Mouse (Mus musculus): ENCODE measurements around the gene Iscu. TPM values are rescaled to one million over a fixed set of nuclear protein-coding genes. Genes with fewer than 3 reads are reported as not detected.

The Iscu gene
- polyA plus RNA-seq, 1 experiment from 2014 or later = 111 TPM

DNA sequence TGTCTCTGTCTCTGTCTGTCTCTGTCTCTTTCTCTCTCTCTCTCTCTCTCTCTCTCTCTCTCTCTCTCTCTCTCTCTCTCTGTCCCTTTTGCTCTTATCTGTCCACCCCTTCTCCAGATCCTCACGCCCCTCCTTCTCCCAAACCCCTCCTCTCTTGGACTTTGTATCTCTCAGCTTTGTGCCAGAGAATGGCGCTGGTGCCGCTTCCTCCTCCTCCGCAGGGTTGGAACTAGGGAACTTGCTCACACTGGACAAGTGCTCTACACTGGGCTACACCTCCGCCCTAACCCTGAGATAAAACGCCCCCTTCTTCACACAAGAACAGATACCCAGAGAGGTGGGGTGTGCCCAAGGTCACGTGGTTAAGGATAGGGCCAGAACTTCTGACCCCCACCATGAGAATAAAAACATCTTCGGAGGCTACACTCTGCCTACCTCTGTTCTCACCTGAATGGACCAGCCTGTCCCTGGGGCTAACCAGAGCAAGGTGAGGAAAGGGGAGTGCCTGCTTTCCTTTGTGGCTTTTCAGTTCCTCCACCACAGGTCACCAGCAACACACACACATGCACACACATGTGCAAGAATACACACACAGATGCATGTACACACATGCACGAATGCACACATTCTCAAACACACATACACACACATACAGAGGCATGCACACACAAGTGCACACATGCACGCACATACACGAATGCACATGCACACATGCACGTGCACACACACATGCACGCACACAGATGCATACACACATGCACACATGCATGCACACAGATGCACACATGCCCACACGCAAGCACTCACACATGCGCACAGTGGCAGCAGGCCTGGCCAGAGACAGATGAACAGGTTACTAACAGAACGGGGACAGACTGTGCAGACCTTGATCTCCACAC lies 18.9 kb downstream of the Iscu start:
- H3K27ac ChIP-seq = no peak overlapping the region
- 0 out of 2 replicates have a peak, but pooled peaks cover 4% of the 10 kb centered on the region for H3K36me3 ChIP-seq
- peaks cover 30% of the 10 kb centered on the region for H3K4me1 ChIP-seq
- no peaks in the 10 kb centered on the region for H3K27me3 ChIP-seq (replicated peaks)
- no peak overlapping the region for H3K4me2 ChIP-seq
- H3K9ac ChIP-seq = no peak overlapping the region
- H3K4me3 ChIP-seq (replicated peaks) = no peak overlapping the region
- ATAC-seq (ENCODE audit: insufficient read depth, low FRiP score, low read depth) = no peak
- no peaks in the 10 kb centered on the region for H3K9me3 ChIP-seq
- WGBS = 76% methylated on average over 16 of the region's 16 CpGs

- Histone ChIP-seq H3K4me3 (replicated peaks) (peak overlapping the region; percentile 44), H3K9ac (no peak overlapping the region), H3K27ac (peak overlapping the region; percentile 60), H3K4me1 (peaks cover 35% of the 10 kb centered on the region), H3K36me3 (0 out of 2 replicates have a peak, but pooled peaks cover 4% of the 10 kb centered on the region), H3K9me3 (no peaks in the 10 kb centered on the region), H3K4me2 (peak overlapping the region; percentile 51), H3K27me3 (replicated peaks) (no peaks in the 10 kb centered on the region)
- no peak for ATAC-seq (ENCODE audit: insufficient read depth, low FRiP score, low read depth)
- WGBS = 6% methylated on average over 13 of the region's 13 CpGs
Observed at GRCm38 (mm10) chr5:113796401-113797148, 24.0 kb downstream of the Iscu start.

GRCm38 (mm10) chr5:113797149-113797882 lies 24.8 kb downstream of the Iscu start:
- peak overlapping the region; percentile 51 for H3K4me2 ChIP-seq
- H3K9ac ChIP-seq = no peak overlapping the region
- H3K4me1 ChIP-seq = peaks cover 31% of the 10 kb centered on the region
- 0 out of 2 replicates have a peak, but pooled peaks cover 4% of the 10 kb centered on the region for H3K36me3 ChIP-seq
- H3K27ac ChIP-seq = peak overlapping the region; percentile 60
- H3K27me3 ChIP-seq (replicated peaks) = no peaks in the 10 kb centered on the region
- no peak for ATAC-seq (ENCODE audit: insufficient read depth, low FRiP score, low read depth)
- H3K4me3 ChIP-seq (replicated peaks) = peak overlapping the region; percentile 44
- H3K9me3 ChIP-seq = no peaks in the 10 kb centered on the region
- 18% methylated on average over 19 of the region's 19 CpGs for WGBS

DNA sequence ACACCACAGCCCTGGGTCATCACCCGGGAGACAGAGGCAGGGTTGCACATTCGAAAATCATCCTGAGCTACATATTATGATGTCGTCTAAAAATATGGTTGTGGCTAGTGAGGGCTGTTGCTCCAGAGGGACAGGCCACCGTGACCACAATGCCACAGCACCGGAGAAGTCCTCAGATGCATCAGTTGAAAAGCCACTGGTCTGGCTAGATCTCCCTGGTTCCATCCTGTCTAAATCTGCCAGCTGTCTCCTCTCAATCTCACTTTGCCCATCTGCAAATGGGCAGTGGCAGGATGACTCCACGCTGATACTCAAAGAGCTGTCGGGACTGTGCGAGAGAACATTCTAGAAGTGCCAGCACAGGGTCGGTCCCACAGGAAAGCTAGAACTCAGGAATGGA lies 26.0 kb downstream of the Iscu start:
- WGBS = 61% methylated on average over 9 of the region's 9 CpGs
- H3K9ac ChIP-seq = no peak overlapping the region
- no peaks in the 10 kb centered on the region for H3K9me3 ChIP-seq
- 0 out of 2 replicates have a peak, but pooled peaks cover 4% of the 10 kb centered on the region for H3K36me3 ChIP-seq
- ATAC-seq (ENCODE audit: insufficient read depth, low FRiP score, low read depth) = no peak
- H3K27me3 ChIP-seq (replicated peaks) = no peaks in the 10 kb centered on the region
- H3K27ac ChIP-seq = no peak overlapping the region
- H3K4me2 ChIP-seq = peak overlapping the region; percentile 51
- peak overlapping the region; percentile 44 for H3K4me3 ChIP-seq (replicated peaks)
- peaks cover 31% of the 10 kb centered on the region for H3K4me1 ChIP-seq

DNA sequence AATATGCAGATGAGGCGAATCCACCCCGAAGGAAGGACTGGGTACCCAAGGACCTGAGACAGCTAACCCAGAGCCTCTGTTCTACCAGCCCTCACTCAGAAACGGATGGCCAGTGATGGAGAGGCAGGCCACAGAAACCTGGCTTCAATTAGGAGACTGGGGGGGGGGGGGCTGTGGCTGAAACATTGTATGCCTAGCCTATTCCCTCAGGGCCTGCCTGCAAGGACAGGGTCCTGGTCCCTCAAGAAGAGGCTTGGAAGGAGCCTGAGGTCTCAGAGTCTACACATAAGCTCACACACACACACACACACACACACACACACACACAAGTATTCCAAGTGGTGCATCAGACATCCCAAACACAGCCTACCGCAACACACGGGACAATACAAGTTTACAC lies 27.1 kb downstream of the Iscu start:
- H3K9me3 ChIP-seq = no peaks in the 10 kb centered on the region
- WGBS = 40% methylated on average over 5 of the region's 5 CpGs
- no peaks in the 10 kb centered on the region for H3K27me3 ChIP-seq (replicated peaks)
- 0 out of 2 replicates have a peak, but pooled peaks cover 3% of the 10 kb centered on the region for H3K36me3 ChIP-seq
- H3K4me2 ChIP-seq = peak overlapping the region; percentile 51
- peak overlapping the region; percentile 44 for H3K4me3 ChIP-seq (replicated peaks)
- ATAC-seq (ENCODE audit: insufficient read depth, low FRiP score, low read depth) = no peak
- 0 out of 2 replicates have a peak overlapping the region, but pooled peaks have one; percentile 10 for H3K9ac ChIP-seq
- H3K4me1 ChIP-seq = peaks cover 31% of the 10 kb centered on the region
- peak overlapping the region; percentile 77 for H3K27ac ChIP-seq

DNA sequence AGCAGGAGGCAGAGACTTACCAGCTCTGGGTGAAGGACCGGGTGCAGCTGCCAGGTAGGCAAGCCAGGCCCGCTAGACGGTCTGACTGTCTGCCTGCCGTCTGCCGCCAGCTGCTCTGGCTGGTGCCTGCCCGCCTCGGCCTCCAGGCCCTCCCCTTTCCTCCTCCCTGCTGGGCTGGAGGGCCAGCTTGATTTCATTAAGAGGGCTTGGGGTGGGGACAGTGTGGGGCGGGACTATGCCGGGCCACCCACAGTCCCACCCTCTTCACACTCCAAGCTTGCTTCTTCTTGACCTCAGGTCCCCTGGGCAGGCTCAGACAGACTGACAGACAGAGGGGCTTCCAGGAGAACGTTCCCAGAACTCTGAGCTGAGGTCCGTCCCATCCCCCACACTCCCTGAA lies 27.7 kb downstream of the Iscu start, which contains the start of gene Tmem119:
Gene Tmem119 (minus strand): TSS at position 237 of the 400 bp plus-strand sequence.
- H3K36me3 ChIP-seq = no peaks in the 10 kb centered on the region
- H3K4me1 ChIP-seq = peaks cover 31% of the 10 kb centered on the region
- peak within 1 kb of the TSS; percentile 10; the same call in 1 of the 2 replicates for H3K9ac ChIP-seq
- H3K27ac ChIP-seq = peak within 1 kb of the TSS; percentile 77
- no peaks in the 10 kb centered on the region for H3K9me3 ChIP-seq
- WGBS = 3% methylated on average over 11 of the region's 11 CpGs
- ATAC-seq (ENCODE audit: insufficient read depth, low FRiP score, low read depth) = peak; percentile 82
- H3K27me3 ChIP-seq (replicated peaks) = no peaks in the 10 kb centered on the region
- peak within 1 kb of the TSS; percentile 51 for H3K4me2 ChIP-seq
- H3K4me3 ChIP-seq (replicated peaks) = peak within 1 kb of the TSS; percentile 44

GRCm38 (mm10) chr5:113804395-113804966 lies 31.9 kb downstream of the Iscu start:
- Histone ChIP-seq H3K36me3 (no peaks in the 10 kb centered on the region), H3K4me2 (no peak overlapping the region), H3K27me3 (replicated peaks) (no peaks in the 10 kb centered on the region), H3K9ac (no peak overlapping the region), H3K9me3 (no peaks in the 10 kb centered on the region), H3K27ac (no peak overlapping the region; the same call in 1 of the 2 replicates), H3K4me1 (peaks cover 15% of the 10 kb centered on the region; the same call in 1 of the 2 replicates), H3K4me3 (replicated peaks) (no peak overlapping the region)
- 54% methylated on average over 7 of the region's 7 CpGs for WGBS
- ATAC-seq (ENCODE audit: insufficient read depth, low FRiP score, low read depth) = no peak

DNA sequence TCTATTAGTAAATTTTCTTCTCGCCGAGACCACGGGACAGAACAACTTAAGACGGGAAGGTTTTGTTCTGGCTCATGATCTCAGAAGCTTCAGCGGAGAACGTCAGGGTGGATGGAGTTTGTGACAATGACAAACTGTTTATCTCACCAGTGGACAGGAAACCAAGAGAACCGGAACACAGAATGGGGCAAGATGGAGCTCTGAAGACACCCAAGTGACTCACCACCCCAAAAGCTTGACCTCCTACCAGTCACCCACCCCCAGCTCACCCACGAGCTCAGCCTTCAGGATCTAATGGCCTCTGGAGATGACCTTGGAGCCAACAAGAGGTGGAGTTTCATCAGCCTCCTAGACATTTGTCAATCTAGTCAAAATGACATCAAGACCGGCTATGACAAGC lies 32.8 kb downstream of the Iscu start:
- Histone ChIP-seq H3K36me3 (no peaks in the 10 kb centered on the region), H3K4me1 (peaks cover 14% of the 10 kb centered on the region; the same call in 1 of the 2 replicates), H3K4me3 (replicated peaks) (no peak overlapping the region), H3K27ac (no peak overlapping the region), H3K9ac (no peak overlapping the region), H3K27me3 (replicated peaks) (no peaks in the 10 kb centered on the region), H3K4me2 (no peak overlapping the region), H3K9me3 (no peaks in the 10 kb centered on the region)
- ATAC-seq (ENCODE audit: insufficient read depth, low FRiP score, low read depth) = no peak
- 85% methylated on average over 9 of the region's 9 CpGs for WGBS

DNA sequence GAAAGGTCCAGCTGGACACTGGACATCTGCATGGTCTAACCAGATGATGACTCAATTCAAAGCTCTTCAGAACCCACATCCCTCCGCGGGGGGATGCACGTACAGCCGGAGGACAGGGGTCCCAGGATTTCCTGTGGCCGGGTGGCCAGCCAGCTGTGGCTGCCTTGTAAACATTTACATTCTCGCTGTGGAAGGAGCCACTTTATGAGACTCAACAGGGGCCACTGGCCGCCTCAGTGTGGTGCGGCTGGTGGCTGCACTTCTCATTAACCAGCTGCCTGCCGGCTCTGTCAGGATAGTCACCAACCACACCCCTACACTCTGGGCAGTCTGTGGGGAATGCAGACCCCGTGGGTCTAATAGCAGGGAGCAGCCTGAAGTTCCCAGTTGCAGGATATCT lies 33.9 kb downstream of the Iscu start:
- 8% methylated on average over 10 of the region's 10 CpGs for WGBS
- Histone ChIP-seq H3K36me3 (no peaks in the 10 kb centered on the region), H3K9ac (no peak overlapping the region), H3K4me3 (replicated peaks) (no peak overlapping the region), H3K4me1 (peaks cover 9% of the 10 kb centered on the region; the same call in 1 of the 2 replicates), H3K27ac (peak overlapping the region; percentile 40; the same call in 1 of the 2 replicates), H3K4me2 (no peak overlapping the region), H3K27me3 (replicated peaks) (no peaks in the 10 kb centered on the region), H3K9me3 (no peaks in the 10 kb centered on the region)
- peak; percentile 33; the same call in 1 of the 2 replicates for ATAC-seq (ENCODE audit: insufficient read depth, low FRiP score, low read depth)

- H3K36me3 ChIP-seq = no peaks in the 10 kb centered on the region
- no peak overlapping the region for H3K4me3 ChIP-seq (replicated peaks)
- H3K4me2 ChIP-seq = no peak overlapping the region
- 46% methylated on average over 9 of the region's 9 CpGs for WGBS
- 0 out of 2 replicates have a peak overlapping the region, but pooled peaks have one; percentile 35 for H3K27ac ChIP-seq
- H3K9ac ChIP-seq = no peak overlapping the region
- no peak for ATAC-seq (ENCODE audit: insufficient read depth, low FRiP score, low read depth)
- H3K27me3 ChIP-seq (replicated peaks) = no peaks in the 10 kb centered on the region
- peaks cover 9% of the 10 kb centered on the region; the same call in 1 of the 2 replicates for H3K4me1 ChIP-seq
- no peaks in the 10 kb centered on the region for H3K9me3 ChIP-seq
Observed at GRCm38 (mm10) chr5:113807712-113808111, 35.2 kb downstream of the Iscu start.

DNA sequence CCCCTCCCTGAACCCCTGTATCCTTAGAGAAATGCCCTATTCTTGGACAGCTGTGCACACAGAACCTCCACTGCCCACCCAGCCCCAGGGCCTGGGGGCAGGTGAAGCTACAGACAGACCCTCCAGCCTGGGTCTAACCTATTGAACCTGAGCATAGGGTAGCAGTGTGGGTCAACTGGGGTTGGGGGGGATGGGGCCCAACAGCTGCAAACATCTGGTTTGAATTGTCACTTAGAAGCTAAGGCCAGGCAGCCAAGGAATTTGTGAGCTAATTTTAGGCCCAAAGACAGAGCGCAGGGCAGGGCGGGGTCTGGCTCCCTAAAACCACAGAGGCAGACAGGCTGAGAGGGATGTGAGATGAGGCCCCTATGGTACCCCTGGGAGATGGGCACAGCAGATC lies 35.6 kb downstream of the Iscu start:
- H3K9ac ChIP-seq = no peak overlapping the region
- ATAC-seq (ENCODE audit: insufficient read depth, low FRiP score, low read depth) = no peak
- H3K27me3 ChIP-seq (replicated peaks) = no peaks in the 10 kb centered on the region
- WGBS = 43% methylated on average over 2 of the region's 2 CpGs
- no peaks in the 10 kb centered on the region for H3K9me3 ChIP-seq
- no peak overlapping the region for H3K4me2 ChIP-seq
- H3K27ac ChIP-seq = 0 out of 2 replicates have a peak overlapping the region, but pooled peaks have one; percentile 35
- no peak overlapping the region for H3K4me3 ChIP-seq (replicated peaks)
- peaks cover 9% of the 10 kb centered on the region; the same call in 1 of the 2 replicates for H3K4me1 ChIP-seq
- H3K36me3 ChIP-seq = no peaks in the 10 kb centered on the region

Data from stomach, embryonic 15.5 days (tissue).